Mouse (Mus musculus) cerebellum, postnatal 4 days (tissue): Measurements from ENCODE around the gene Arid3c.
A peak's percentile ranks its signal among the peaks of the same experiment; 100 is the strongest.

ENCODE experiments used
- DNase-seq, 2 experiments: peaks; one replicate each; pipeline ENCODE4 v3.0.0; 2022; ENCODE audit warnings: low spot score in 2 of 2, mixed read lengths in 1 of 2

The Arid3c gene

GRCm38 (mm10) chr4:41678863-41679262 lies 52.1 kb downstream of the Arid3c start:
- DNase-seq = no peak

GRCm38 (mm10) chr4:41677006-41677629 lies 53.8 kb downstream of the Arid3c start:
- peak in 1 of 2 experiments; percentile 52 for DNase-seq

- peak in 1 of 2 experiments; percentile 37 for DNase-seq
Measured at GRCm38 (mm10) chr4:41676248-41677005, 54.5 kb downstream of the Arid3c start.
